ENCODE assay signal across 15 mouse cellular contexts in genomic region chr17:30581201-30581600, GRCm38 (mm10). TPM values are rescaled to one million over a fixed set of nuclear protein-coding genes. Genes with fewer than 3 reads are reported as not detected.
DNase-seq lines count a peak whose midpoint lies in the region; ATAC-seq lines count a peak whose summit lies in the region.
"Had no signal": no experiment of that assay in that cellular context is flagged by ENCODE, and none has a peak within 500 bp of the region (broad histone marks: within the 10 kb centered on the region; RNA-seq: fewer than 3 reads in every experiment).

No protein-coding gene starts in this region.

- no peak for DNase-seq in frontal cortex, postnatal 14 days (ENCODE audit: low spot score in 2 of 2)
- DNase-seq in right cerebral cortex, postnatal 25 days, result peak; percentile 56
- no peak for DNase-seq in right cerebral cortex, postnatal 10 days (ENCODE audit: low spot score in 2 of 2)
- peak; percentile 84 to 87 for DNase-seq in layer of hippocampus, postnatal 36 days
- DNase-seq in gastrocnemius, postnatal 10 days, result no peak
- DNase-seq in embryo, embryonic 9.5 days (ENCODE audit: extremely low spot score), result no peak
- DNase-seq: adrenal gland, adult 2 months; cerebellum, adult 2 months; gastrocnemius, adult 2 months; heart, adult 18-20 months; lung, postnatal 14 days; thymus, adult 18-20 months had no signal

- ATAC-seq in frontal cortex, adult (ENCODE audit: low TSS enrichment), result peak; percentile 58; the same call in 1 of the 2 replicates
- no peak for ATAC-seq in megakaryocyte progenitor cell, adult 5-6 weeks (replicated peaks; ENCODE audit: poor library complexity)
- ATAC-seq: intestine, embryonic 16.5 days had no signal

RNA-seq across cellular contexts. Expression of gene Btbd9, which starts 4.9 kb away (rescaled TPM):
- total RNA-seq in layer of hippocampus, postnatal 36 days (2021), result 100 to 1,000 TPM; 149 to 174 TPM
- total RNA-seq in megakaryocyte progenitor cell, adult 5-6 weeks (2015), result 20.1 and 25.4 TPM in 2 replicates
- 17.2 and 22.9 TPM in 2 replicates for total RNA-seq in megakaryocyte progenitor cell, adult 5-6 weeks (2017)
- total RNA-seq in gastrocnemius, postnatal 10 days (2021), result 10 to 100 TPM; 16.7 to 20.1 TPM

RNA-seq across cellular contexts. Expression of gene Dnah8, which starts 43.0 kb away (rescaled TPM):
- 1 to 10 TPM; 2.8 to 2.9 TPM for total RNA-seq in layer of hippocampus, postnatal 36 days (2021)
- 25.8 and 27.1 TPM in 2 replicates for total RNA-seq in megakaryocyte progenitor cell, adult 5-6 weeks (2015)
- 19.6 and 34.1 TPM in 2 replicates for total RNA-seq in megakaryocyte progenitor cell, adult 5-6 weeks (2017)
- 1 to 10 TPM; 1.2 to 2.1 TPM for total RNA-seq in gastrocnemius, postnatal 10 days (2021)

RNA-seq across cellular contexts. Expression of gene Glo1, which starts 45.5 kb away (rescaled TPM):
- 100 to 1,000 TPM; 184 to 191 TPM for total RNA-seq in layer of hippocampus, postnatal 36 days (2021)
- 112 and 117 TPM in 2 replicates for total RNA-seq in megakaryocyte progenitor cell, adult 5-6 weeks (2015)
- total RNA-seq in megakaryocyte progenitor cell, adult 5-6 weeks (2017), result 118 and 129 TPM in 2 replicates
- total RNA-seq in gastrocnemius, postnatal 10 days (2021), result 100 to 1,000 TPM; 138 to 140 TPM

Comparison
In these comparisons a context has a peak if more than half of its experiments do, and no peak if none do; other contexts are left out.
1. DNase-seq: peak in right cerebral cortex, postnatal 25 days (single experiment) and layer of hippocampus, postnatal 36 days (2 of 2); none in frontal cortex, postnatal 14 days (0 of 2), right cerebral cortex, postnatal 10 days (0 of 2), gastrocnemius, postnatal 10 days (single experiment) and embryo, embryonic 9.5 days (single experiment).
2. RNA of gene Btbd9, which starts 4.9 kb away (total RNA-seq): 149 to 174 TPM in layer of hippocampus, postnatal 36 days; 17.2 to 25.4 TPM in megakaryocyte progenitor cell, adult 5-6 weeks and 16.7 to 20.1 TPM in gastrocnemius, postnatal 10 days; every median in the first group is over 4 times any median in the second.
3. RNA of gene Dnah8, which starts 43.0 kb away (total RNA-seq): 19.6 to 34.1 TPM in megakaryocyte progenitor cell, adult 5-6 weeks; 2.8 to 2.9 TPM in layer of hippocampus, postnatal 36 days and 1.2 to 2.1 TPM in gastrocnemius, postnatal 10 days; every median in the first group is over 4 times any median in the second.